Mouse (Mus musculus) kidney, adult 2 months (tissue): Measurements from ENCODE around the gene Wwc2.

Experiments used
- CTCF ChIP-seq: fragments of 200-500 bp; conservative IDR thresholded peaks from 2 replicates; pipeline ENCODE4 v1.5.1; 2011; ENCODE audit warnings: low read depth, mild to moderate bottlenecking, control low read depth, low read length, moderate library complexity, mixed read lengths; ENCODE audit not compliant: insufficient read depth, insufficient read length
- POLR2A ChIP-seq: fragments of 200-500 bp; IDR thresholded peaks from one replicate; pipeline ENCODE4 v1.6.1; 2011; ENCODE audit warnings: low read depth, low read length, control low read depth

DNA sequence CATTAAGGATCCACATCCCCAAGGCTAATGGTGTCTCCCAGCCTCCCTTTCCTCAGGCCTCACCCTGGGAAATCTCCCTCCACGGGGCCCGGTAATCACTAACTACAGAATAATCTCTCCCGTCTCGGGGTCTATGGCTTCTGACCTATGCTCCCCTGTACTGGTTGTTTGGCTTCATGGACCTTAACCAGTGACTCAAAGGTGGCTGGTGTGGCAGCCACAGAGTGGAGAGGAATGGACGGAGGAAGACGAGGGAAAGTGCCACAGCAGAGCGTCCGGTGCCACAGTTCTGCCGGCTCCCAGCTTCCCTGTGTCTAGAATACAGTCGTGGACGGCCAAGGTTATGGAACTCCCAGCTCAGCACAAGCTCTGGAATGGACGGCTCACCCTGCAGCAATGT is 114.9 kb downstream of the Wwc2 start:
- TF ChIP-seq CTCF (no peak), POLR2A (no peak)
